Mouse (Mus musculus) embryo, embryonic 10 days (tissue): ENCODE results near the gene Olfr670.
"Not testable (repeated sequence)": the region's sequence is repeated elsewhere in the genome, so short reads cannot be mapped to it uniquely, and the experiment has no call there.

Source experiments
- DNase-seq: peaks from one replicate; pipeline ENCODE4 v3.0.0-alpha.2; 2015; ENCODE audit warnings: low spot score

Olfr670 gene

GRCm38 (mm10) chr7:104962520-104962919, at the start of gene Olfr670:
TSS of gene Olfr670 (minus strand) at chr7:104962620.
- DNase-seq = no peak

- no peak for DNase-seq
Observed at GRCm38 (mm10) chr7:105001929-105002328, 39.5 kb upstream of the Olfr670 start, which contains the start of gene Olfr672. TSS of gene Olfr672 (minus strand) at chr7:105002029.

- DNase-seq = no peak
Observed at GRCm38 (mm10) chr7:104979026-104979425, 16.6 kb upstream of the Olfr670 start, which contains the start of gene Olfr671. TSS of gene Olfr671 (minus strand) at chr7:104979126.

GRCm38 (mm10) chr7:104972507-104972906, 10.1 kb upstream of the Olfr670 start:
- not testable (repeated sequence) for DNase-seq

GRCm38 (mm10) chr7:104950234-104950633, 12.2 kb downstream of the Olfr670 start:
- DNase-seq = not testable (repeated sequence)

GRCm38 (mm10) chr7:104933940-104934339, 28.5 kb downstream of the Olfr670 start, which contains the start of gene Olfr669:
TSS of gene Olfr669 (plus strand) at chr7:104934240.
- DNase-seq = no peak

- no peak for DNase-seq
Observed at GRCm38 (mm10) chr7:104927957-104928356, 34.5 kb downstream of the Olfr670 start, which contains the start of gene Olfr668. TSS of gene Olfr668 (minus strand) at chr7:104928057.

- DNase-seq = no peak
Observed at GRCm38 (mm10) chr7:104921382-104921781, 41.0 kb downstream of the Olfr670 start, which contains the start of gene Olfr667. TSS of gene Olfr667 (minus strand) at chr7:104921482.
